Mouse (Mus musculus) CD4-positive naive resting alpha-beta T cell, adult 57 days (primary cell): ENCODE measurements around the gene Trim54. TPM values are rescaled to one million over a fixed set of nuclear protein-coding genes. Genes with fewer than 3 reads are reported as not detected.

Source experiments
- total RNA-seq: library from RNA; stranded (reverse); gene quantifications from one replicate; pipeline ENCODE4 v1.2.4, GENCODE M21; 2023

The Trim54 gene
- not detected for total RNA-seq

DNA sequence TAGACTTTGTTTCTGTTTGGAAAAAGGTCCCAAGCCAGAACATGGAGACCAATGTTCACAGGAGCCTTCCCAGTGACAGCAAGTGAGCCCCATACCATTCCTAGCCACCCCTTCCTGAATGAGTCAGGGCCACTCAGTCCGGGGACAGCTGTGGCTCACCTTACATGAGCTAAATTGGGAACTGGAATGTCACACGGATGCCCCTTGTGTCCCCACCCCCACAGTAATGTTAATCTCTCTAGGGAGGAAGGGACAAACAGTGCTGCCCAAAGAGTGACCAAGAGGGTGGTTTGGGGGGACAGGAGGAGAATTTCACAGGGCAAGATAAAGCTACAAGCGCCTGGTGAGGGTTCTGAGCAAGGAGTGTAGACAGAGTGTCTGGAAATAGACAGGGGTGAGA lies at the start of gene Trim54:
Gene Trim54, plus strand, starts transcription at position 359 of the 400 bp plus-strand sequence.

DNA sequence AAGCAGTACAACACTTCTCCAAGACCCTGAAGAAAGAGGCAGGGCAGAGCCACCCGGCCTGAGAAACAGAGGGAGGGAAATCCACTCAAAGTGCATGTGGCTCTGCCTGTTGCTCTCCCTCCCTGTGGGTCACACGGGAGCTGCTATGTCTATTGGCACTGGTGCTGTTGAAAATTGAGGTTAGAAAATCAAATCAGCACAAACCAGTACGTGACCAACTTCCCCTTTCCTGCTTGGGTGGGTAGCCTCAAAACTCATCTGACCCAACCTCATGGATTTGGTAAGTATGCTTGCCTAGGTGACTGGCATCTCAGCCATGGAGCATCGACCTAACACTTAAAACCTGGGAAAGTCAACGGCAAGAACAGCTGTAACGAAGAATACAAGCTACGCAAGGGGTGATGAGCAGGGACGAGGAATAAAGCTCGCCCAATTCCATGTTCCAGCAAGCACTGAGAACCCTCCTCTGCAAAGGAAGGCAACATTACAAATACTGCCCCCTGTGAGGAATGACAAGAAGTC lies 10.6 kb upstream of the Trim54 start, which contains the start of gene Dnajc5g:
Gene Dnajc5g, plus strand, starts transcription at position 472 of the 522 bp plus-strand sequence.

DNA sequence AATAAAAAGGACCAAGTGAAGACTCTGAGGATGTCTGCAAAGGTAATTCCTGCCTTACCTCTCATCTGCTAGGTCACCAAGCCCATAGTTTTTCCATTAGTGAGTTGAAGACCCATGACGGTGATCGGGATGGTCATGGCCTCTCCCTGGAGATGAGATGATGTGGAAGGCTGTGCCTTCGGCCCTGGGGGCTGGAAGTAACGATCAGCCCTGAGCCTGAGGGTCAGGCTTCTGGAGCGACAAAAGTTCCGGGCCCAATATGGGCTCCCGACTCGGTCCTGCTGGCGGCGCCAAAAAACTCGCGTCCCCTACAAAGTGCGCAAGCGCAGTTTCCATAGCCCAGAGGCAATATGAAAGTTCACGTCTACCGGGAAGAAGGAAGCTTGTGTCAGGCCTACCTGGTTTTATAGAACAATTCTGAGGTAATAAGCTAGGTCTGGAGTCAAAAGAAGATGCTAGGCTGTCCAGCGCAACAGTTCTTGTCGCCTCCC lies 8.5 kb upstream of the Trim54 start, which contains the start of gene Slc30a3:
Gene Slc30a3, minus strand, starts transcription at position 238 of the 491 bp plus-strand sequence.

DNA sequence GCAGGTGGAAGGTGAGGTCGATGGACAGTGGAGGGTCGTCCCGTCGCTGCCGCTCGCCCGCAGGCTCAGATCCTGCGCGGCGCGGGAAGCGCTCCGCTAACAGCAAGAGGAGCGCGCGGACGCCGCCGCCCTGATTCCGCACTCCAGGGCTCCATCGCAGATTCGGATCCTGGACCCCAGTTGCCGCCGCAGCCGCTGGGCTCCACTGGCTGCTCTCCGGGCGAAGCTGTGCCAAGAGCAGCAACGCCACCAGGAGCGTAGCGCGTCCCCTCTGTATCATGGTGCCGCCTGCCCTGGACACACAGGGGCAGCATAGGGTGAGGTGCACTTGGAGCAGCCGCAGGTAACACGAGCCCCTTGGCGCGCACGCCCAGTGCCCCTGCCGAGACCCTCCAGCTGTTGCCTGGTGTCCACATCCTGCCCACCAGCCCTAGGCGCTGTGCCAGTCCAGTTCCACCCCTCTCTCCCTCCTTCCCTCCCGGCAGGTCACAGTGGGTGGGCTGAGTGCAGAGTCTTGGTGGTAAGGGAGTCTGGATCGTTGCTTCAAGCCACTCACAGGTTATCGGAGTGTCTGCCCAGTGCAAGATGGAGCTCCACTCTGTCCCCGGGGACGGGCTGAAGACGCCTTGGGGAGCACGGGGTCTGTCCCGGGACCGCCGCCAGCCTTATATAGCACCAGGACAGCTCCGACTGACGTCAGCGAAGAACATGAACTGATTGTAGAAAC lies 21.9 kb downstream of the Trim54 start, which contains the start of gene Ucn:
Gene Ucn, minus strand, starts transcription at position 589 of the 727 bp plus-strand sequence.

DNA sequence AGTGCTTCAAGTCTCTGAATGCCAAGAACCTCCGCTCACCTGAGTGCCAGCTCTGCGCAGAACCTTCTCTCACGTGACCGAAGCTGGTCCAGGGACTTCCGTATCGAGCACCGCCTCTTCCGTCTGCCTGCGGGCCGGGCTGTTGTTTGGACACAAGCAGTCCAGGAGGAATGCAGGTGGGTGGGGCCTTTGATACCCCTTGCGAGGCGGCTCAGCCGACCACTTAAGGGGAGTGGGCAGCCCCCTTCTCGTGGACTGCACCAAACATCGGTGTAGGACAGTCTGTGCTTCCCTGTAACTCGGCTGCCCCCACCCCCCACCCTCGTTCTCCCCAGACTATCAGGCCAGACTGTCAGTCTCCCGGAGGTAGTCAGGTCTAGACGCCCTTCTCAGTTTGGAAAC lies 37.6 kb downstream of the Trim54 start, which contains the start of gene Mpv17:
Gene Mpv17, minus strand, starts transcription at position 100 of the 402 bp plus-strand sequence.

DNA sequence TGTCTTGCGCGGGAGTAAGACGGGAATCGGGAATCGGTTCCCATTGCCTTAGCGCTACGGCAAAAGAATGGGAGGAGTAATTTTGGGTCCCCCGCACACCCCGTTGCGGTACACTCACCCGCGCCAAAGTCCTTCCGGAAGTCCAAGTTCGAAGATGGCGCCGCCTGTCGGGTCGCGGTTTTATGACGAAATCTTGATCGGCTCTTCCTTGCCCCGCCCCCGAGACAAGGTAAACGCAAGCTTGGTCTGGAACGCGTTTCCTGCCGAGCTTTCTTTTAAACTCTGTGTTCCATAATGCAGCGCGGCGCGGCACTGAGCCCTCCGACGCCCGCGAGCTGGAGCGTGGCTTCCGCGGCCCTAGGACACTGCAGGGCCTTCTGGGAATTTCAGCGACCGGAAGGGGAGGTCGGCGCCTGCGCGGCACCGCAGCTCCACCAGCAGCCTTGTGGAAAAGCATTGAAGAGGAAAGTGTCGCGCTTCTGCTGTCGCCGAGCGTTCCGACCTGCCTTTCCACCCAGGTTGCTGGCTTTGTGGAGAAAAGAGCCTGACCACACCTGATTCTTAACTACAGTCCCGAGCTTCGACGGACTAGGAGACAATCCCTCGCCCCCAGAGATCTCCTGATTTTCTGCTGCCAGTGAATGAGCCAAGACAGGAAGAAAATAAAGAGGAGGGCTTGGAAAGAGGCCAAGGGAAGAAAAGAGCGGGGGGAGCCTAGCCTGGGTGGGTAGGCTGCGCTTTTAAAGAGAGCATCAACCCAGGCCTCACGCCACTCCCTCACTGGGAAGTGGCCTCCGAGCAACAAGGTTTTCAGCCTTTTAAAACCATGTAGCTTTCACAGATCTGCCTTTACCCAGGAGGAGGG lies 63.5 kb downstream of the Trim54 start, which contains the start of the genes Gm29609 and Gtf3c2:
Gene Gm29609, minus strand, starts transcription at position 146 of the 865 bp plus-strand sequence.
Gene Gtf3c2, minus strand, starts transcription at position 379 of the 865 bp plus-strand sequence.

Other genes with a start within 250 kb of the Trim54 start
- gene Tmem214, start 248.7 kb upstream of the Trim54 start, total RNA-seq, result 45.9 TPM
- 9.6 TPM for gene Agbl5, start 228.0 kb upstream of the Trim54 start, total RNA-seq
- gene Ost4, start 208.9 kb upstream of the Trim54 start, total RNA-seq, result 132 TPM
- gene Emilin1, start 203.3 kb upstream of the Trim54 start, total RNA-seq, result 2.7 TPM
- gene Khk, start 195.3 kb upstream of the Trim54 start, total RNA-seq, result 17.7 TPM
- not detected for gene Cgref1, start 171.1 kb upstream of the Trim54 start, total RNA-seq
- 177 TPM for gene Preb, start 156.4 kb upstream of the Trim54 start, total RNA-seq
- not detected for gene Tcf23, start 148.1 kb upstream of the Trim54 start, total RNA-seq
- 33.8 TPM for gene Atraid, start 68.4 kb upstream of the Trim54 start, total RNA-seq
- 11.6 TPM for gene Slc5a6, start 67.8 kb upstream of the Trim54 start, total RNA-seq
- 43.7 TPM for gene Cad, start 61.9 kb upstream of the Trim54 start, total RNA-seq
- not detected for gene Dnajc5g, start 10.4 kb upstream of the Trim54 start, total RNA-seq
- gene Slc30a3, start 8.5 kb upstream of the Trim54 start, total RNA-seq, result 1.2 TPM
- not detected for gene Ucn, start 22.1 kb downstream of the Trim54 start, total RNA-seq
- 17.7 TPM for gene Mpv17, start 37.5 kb downstream of the Trim54 start, total RNA-seq
- 4.7 TPM for gene Gm29609, start 63.2 kb downstream of the Trim54 start, total RNA-seq
- 148 TPM for gene Gtf3c2, start 63.4 kb downstream of the Trim54 start, total RNA-seq
- gene Snx17, start 76.5 kb downstream of the Trim54 start, total RNA-seq, result 70.4 TPM
- 42.2 TPM for gene Eif2b4, start 76.7 kb downstream of the Trim54 start, total RNA-seq
- gene Zfp513, start 85.6 kb downstream of the Trim54 start, total RNA-seq, result 27.6 TPM
- gene Ppm1g, start 104.0 kb downstream of the Trim54 start, total RNA-seq, result 148 TPM
- 193 TPM for gene Nrbp1, start 124.2 kb downstream of the Trim54 start, total RNA-seq
- not detected for gene Gm9970, start 124.5 kb downstream of the Trim54 start, total RNA-seq
- 28.9 TPM for gene Krtcap3, start 135.0 kb downstream of the Trim54 start, total RNA-seq
- gene Ift172, start 174.4 kb downstream of the Trim54 start, total RNA-seq, result 14.5 TPM
- 1.3 TPM for gene Fndc4, start 179.4 kb downstream of the Trim54 start, total RNA-seq
- 0.15 TPM for gene Gckr, start 180.7 kb downstream of the Trim54 start, total RNA-seq